Mouse (Mus musculus): ENCODE results near the gene Fbxo36. TPM values are rescaled to one million over a fixed set of nuclear protein-coding genes. Genes with fewer than 3 reads are reported as not detected.

The Fbxo36 gene
- total RNA-seq, 2 experiments from 2014 or later = 1.9 to 2.5 TPM

GRCm38 (mm10) chr1:84854966-84855365 is 15.3 kb downstream of the Fbxo36 start:
- no peak for DNase-seq (ENCODE audit: low spot score in 2 of 2)

DNA sequence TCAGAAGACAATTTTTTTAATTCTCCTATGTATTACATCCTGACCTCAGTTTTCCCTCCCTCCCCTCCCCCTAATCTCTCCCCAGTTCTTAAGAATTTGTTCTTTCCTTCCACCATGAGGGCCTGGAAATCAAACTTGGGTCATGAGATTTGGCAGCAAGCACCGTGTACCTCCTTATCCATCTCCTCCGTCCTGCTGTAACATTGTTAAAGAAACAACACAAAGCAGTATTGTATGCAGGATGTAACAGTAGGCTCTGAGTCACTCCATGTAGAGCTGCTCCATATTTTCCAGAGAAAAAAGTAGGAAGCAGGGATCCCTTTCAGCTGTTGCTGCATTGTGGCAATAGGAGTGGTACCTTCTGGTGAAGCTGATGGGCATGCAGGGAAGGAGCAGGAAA is 16.1 kb downstream of the Fbxo36 start:
- DNase-seq (ENCODE audit: low spot score in 2 of 2) = peak in 1 of 2 experiments; percentile 15

GRCm38 (mm10) chr1:84859597-84859996 is 20.0 kb downstream of the Fbxo36 start:
- DNase-seq (ENCODE audit: low spot score in 2 of 2) = no peak

DNA sequence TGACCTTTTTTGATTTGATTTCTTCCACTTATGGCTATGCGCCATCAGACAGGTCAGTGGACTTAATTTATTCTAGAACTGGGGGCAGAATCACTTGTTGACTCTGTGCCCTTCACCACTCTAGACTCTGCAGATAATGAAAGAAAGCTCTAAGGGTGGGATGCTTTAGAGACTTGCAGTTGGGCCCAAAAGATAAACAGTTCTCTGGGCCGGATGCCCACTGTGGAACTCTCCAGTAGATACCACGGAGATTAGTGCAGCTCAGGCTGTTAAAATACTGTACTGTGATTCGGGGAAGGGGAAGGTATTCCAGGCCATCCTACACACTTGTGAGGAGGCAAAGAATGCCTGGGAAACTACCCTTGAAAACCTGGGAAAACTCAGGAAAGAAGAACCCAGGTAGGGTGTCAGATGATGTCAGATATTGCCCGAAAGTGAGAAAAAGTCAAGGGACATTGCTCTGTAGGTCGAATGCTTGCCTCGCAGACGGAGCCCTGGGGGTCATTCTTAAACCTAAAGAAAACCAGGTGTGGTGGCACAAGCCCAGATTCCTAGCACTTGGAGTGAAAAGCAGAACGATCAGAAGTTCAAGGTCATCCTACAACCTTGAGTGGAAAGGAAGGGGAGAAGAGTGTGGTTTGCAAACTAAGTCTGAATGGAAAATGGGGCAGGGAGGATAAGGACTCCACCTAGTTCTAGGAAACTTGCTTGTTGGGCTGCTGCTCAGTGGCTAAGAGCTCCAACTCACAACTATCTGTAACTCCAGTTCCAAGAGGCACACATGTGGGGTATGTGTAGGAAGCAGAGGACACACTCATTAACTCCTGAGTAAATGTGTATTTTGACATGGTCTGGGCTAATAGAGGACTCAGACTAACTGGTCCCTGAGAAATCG is 21.0 kb downstream of the Fbxo36 start:
- DNase-seq (ENCODE audit: low spot score in 2 of 2) = no peak

- no peak for DNase-seq (ENCODE audit: low spot score in 2 of 2)
Observed at GRCm38 (mm10) chr1:84861255-84861630, 21.6 kb downstream of the Fbxo36 start.

- DNase-seq (ENCODE audit: low spot score in 2 of 2) = no peak
Observed at GRCm38 (mm10) chr1:84864645-84865044, 25.0 kb downstream of the Fbxo36 start.

DNA sequence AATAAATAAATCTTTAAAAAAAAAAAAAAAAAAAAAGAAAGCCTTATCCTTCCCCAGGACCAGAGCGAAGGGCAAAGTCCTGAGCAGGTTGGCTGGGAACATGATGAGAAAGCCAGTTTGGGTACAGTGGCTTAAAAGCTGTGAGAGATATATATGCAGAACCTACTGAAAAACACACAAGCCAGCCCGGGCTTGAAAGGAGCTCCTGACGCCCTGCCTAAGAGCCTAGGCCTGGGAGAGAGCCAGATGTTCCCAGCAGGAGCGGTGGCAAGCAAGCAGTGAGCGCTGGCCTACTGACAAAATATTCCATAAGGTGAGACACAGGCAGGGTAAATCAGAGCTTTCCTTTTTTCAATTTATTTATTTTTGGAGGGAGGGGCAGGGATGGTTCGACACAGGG is 26.6 kb downstream of the Fbxo36 start:
- no peak for DNase-seq (ENCODE audit: low spot score in 2 of 2)

GRCm38 (mm10) chr1:84866706-84867230 is 27.1 kb downstream of the Fbxo36 start:
- DNase-seq (ENCODE audit: low spot score in 2 of 2) = no peak

DNA sequence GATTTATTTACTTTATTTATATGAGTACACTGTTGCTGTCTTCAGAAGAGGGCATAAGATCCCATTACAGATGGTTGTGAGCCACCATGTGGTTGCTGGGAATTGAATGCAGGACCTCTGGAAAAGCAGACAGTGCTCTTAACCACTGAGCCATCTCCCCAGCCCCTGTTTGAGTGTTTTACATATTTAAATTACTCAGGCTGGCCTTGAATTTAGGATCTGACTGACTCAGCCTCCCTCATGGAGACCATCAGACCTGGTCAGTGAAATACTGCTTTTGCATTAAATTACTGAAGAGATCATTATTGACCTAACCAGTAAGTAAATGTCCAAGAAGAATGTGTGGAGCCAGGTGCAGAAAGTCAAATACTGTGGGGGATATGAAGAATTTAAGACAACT is 28.7 kb downstream of the Fbxo36 start:
- DNase-seq (ENCODE audit: low spot score in 2 of 2) = no peak

DNA sequence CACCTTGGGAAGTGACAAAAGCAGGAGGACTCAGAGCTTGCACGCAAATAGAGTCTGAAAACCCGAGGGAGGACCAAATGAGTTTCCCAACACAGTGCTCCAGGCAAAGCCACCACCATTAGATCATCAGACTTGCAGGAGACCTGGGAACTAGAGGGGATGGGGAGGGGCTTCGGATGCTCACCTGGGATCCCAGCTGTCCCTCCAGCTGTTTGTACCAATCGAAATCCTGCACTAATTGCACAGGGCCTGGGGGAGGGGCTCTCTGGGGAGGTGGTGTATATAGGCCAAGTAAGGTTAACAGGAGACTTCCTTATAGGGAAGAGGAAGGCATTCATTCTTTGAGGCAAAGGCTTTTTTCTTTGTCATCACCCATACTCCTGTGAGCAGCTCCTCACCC is 29.2 kb downstream of the Fbxo36 start:
- DNase-seq (ENCODE audit: low spot score in 2 of 2) = no peak

GRCm38 (mm10) chr1:84869498-84869897 is 29.9 kb downstream of the Fbxo36 start:
- no peak for DNase-seq (ENCODE audit: low spot score in 2 of 2)

DNA sequence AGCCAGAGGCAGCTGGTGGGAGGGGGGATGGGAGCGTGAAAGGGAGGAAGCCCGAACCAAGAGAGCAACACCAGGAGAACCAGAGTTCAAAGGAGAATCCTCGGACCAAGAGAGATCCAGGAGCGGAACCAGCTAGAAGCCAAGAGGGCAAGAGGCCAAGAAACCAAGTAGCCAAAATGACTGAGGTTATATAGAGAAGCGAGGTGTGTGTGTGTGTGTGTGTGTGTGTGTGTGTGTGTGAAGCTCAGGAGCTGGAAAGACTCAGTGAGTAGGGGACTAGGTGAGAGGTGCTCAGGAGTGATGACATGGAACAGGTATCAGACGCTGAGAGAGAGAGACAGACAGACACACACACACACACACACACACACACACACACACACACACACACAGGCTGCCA is 31.5 kb downstream of the Fbxo36 start:
- no peak for DNase-seq (ENCODE audit: low spot score in 2 of 2)

GRCm38 (mm10) chr1:84872105-84872504 is 32.5 kb downstream of the Fbxo36 start:
- no peak for DNase-seq (ENCODE audit: low spot score in 2 of 2)

DNA sequence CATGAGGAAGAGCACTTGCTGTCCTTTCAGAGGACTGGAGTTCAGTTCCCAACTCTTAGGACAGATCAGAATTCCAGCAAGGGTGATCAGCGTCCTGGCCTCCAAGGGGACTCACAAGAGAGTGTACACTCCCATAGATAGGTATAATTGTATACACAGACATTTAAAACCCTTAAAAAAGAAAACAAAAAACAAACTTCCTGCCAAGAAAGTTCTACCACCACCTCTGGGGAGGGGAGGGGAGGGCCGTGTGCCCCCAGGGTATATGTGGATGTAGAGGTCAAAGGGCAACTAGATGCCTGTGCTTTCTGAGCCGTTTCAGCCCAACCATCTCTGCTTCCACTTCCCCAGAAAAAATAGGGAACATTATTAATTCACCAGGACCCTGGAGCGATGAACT is 33.3 kb downstream of the Fbxo36 start:
- no peak for DNase-seq (ENCODE audit: low spot score in 2 of 2)

- no peak for DNase-seq (ENCODE audit: low spot score in 2 of 2)
Observed at GRCm38 (mm10) chr1:84877590-84877989, 37.9 kb downstream of the Fbxo36 start.

GRCm38 (mm10) chr1:84879571-84880120 is 40.0 kb downstream of the Fbxo36 start:
- no peak for DNase-seq (ENCODE audit: low spot score in 2 of 2)

DNA sequence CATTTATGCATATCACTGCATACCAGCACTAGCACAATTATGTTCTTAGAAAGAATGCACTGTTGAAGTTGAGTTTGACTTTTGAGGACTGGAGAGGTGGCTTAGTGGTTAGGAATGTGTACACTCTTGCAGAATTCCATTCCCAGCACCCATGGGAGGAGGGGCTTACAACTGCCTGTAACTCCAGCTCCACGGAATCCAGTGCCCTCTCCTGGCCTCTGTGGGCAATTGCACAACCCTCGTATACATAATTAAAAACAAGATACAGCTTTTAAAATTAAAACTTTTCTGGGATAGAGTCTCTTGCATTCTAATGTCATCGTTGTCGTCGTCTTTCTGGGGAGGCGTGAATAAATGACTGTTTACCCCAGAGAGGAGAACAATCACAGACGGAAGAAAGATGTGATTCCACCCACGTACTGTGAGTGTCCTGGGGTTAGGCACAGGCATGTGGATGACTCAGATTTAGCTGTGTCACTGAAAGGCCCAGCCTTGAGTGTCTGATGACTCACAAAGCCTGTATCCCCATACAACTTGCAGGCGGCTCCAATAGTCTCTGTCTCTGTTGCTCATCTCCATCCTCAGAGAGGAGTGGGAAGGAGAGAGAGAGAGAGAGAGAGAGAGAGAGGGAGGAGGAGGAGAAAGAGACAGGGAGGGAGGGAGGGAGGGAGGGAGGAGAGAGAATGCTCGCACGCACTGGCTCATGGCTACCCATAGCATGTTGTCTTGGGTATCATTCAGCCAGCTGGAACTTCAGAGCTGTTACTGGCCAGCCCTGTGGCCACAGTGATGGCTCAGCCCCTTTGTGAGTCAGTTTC is 41.8 kb downstream of the Fbxo36 start:
- DNase-seq (ENCODE audit: low spot score in 2 of 2) = peak; percentile 4 to 13

DNA sequence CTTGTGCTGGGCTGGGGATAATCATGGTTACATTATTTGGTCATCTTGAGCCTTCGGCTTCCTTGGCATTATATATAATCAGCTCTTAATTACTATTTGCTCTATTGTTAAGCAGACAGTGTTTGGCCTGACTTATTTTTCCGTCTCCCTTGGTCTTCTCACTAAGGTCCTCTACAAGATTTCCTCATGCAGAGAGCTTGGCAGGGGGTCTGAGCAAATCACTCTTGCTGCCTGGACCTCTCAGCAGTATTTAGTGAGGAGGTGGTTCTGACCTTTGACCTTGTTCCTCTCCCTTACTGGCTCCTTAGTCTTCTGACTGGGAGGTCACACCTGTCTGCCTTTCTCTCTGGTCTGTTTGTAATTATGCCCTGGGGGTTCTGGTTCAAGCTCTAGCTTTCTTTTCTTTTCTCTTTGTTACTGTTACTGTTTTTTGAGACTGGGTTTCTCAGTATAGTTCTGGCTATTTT is 42.5 kb downstream of the Fbxo36 start:
- no peak for DNase-seq (ENCODE audit: low spot score in 2 of 2)

GRCm38 (mm10) chr1:84882937-84883336 is 43.3 kb downstream of the Fbxo36 start:
- DNase-seq (ENCODE audit: low spot score in 2 of 2) = no peak

- DNase-seq (ENCODE audit: low spot score in 2 of 2) = no peak
Observed at GRCm38 (mm10) chr1:84883889-84884288, 44.2 kb downstream of the Fbxo36 start.

DNA sequence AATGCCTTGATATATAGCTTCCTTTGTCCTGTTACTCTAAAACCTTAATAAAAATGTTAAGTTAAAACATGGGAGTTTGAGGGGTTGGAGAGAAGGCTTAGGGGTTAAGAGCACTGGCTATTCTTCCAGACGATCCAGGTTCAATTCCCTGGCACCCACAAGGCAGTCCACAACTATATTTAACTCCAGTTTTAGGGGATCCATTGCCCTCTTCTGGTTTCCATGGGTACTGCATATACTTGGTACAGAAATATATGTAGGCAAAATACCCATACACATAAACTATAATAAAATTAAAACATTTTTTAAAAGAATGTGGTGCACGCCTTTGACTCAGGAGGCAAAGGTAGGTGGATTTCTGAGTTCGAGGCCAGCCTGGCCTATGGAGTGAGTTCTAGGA is 45.5 kb downstream of the Fbxo36 start:
- no peak for DNase-seq (ENCODE audit: low spot score in 2 of 2)

DNA sequence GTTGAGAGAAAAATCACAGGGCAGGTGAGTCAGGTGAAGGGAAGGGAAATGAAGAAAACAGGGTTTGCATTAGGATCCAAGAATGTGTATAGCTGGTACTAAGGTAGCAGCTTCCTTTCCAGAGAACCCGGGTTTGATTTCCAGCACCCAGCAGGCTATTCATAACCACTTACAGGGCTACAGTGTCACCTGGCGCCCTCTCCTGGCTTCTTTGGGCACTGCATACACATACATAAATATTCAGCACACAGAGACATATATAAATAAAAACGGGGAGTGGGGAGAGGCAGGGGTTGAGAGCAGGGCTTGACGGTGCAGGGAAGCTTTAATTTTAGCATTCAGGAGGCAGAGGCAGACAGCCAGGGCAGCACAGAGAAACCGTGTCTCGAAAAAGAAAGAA is 46.3 kb downstream of the Fbxo36 start:
- DNase-seq (ENCODE audit: low spot score in 2 of 2) = no peak

Measured in layer of hippocampus, postnatal 14 days (tissue).